Mouse (Mus musculus) bone marrow, adult 2 months (tissue): ENCODE measurements around the gene Ndst4.

Experiments used
- CTCF ChIP-seq: fragments of 200-500 bp; IDR thresholded peaks from 2 replicates; pipeline ENCODE4 v1.5.1; 2011; ENCODE audit warnings: low read length, control low read depth; ENCODE audit not compliant: control insufficient read depth, insufficient read depth
- POLR2A ChIP-seq: fragments of 200-500 bp; IDR thresholded peaks from 2 replicates; pipeline ENCODE4 v1.6.1; 2011; ENCODE audit warnings: low read depth, mild to moderate bottlenecking, control low read depth, low read length, borderline replicate concordance; ENCODE audit not compliant: control insufficient read depth

- TF ChIP-seq CTCF (no peak), POLR2A (no peak)
Observed at GRCm38 (mm10) chr3:125734945-125735344, 331.1 kb downstream of the Ndst4 start.
